Mouse (Mus musculus): ENCODE data around the gene Glis2. TPM values are rescaled to one million over a fixed set of nuclear protein-coding genes. Genes with fewer than 3 reads are reported as not detected.

Gene Glis2
- polyA plus RNA-seq, 1 experiment from 2014 or later, result 22.3 TPM

DNA sequence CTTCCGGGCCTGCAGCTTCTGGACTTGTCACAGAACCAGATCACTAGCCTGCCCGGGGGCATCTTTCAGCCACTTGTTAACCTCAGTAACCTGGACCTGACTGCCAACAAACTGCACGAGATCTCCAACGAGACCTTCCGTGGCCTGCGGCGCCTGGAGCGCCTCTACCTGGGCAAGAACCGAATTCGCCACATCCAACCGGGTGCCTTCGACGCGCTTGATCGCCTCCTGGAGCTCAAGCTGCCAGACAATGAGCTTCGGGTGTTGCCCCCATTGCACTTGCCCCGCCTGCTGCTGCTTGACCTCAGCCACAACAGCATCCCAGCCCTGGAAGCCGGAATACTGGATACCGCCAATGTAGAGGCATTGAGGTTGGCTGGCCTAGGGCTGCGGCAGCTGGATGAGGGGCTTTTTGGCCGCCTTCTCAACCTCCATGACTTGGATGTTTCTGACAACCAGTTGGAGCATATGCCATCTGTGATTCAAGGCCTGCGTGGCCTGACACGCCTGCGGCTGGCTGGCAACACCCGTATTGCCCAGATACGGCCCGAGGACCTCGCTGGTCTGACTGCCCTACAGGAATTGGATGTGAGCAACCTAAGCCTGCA, 54.0 kb downstream of the Glis2 start:
- DNase-seq (ENCODE audit: low spot score), result peak; percentile 9
- peak overlapping the region; percentile 68 for H3K27ac ChIP-seq (replicated peaks)
- no peak overlapping the region for H3K4me3 ChIP-seq
- 86% methylated on average over 28 of the region's 28 CpGs for WGBS
- no peaks in the 10 kb centered on the region for H3K27me3 ChIP-seq (replicated peaks; ENCODE audit: low read depth, poor library complexity, severe bottlenecking)
- H3K4me1 ChIP-seq, result peaks cover 100% of the 10 kb centered on the region
- peaks cover 87% of the 10 kb centered on the region for H3K36me3 ChIP-seq (replicated peaks)
- no peaks in the 10 kb centered on the region for H3K9me3 ChIP-seq

DNA sequence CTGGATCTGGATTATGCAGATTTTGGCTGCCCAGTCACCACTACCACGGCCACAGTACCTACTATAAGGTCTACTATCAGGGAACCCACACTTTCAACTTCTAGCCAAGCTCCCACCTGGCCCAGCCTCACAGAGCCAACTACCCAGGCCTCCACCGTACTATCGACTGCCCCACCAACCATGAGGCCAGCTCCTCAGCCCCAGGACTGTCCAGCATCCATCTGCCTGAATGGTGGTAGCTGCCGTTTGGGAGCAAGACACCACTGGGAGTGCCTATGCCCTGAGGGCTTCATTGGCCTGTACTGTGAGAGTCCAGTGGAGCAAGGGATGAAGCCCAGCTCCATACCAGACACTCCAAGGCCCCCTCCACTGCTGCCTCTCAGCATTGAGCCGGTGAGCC, 54.7 kb downstream of the Glis2 start:
- peak; percentile 7 for DNase-seq (ENCODE audit: low spot score)
- Histone ChIP-seq H3K4me3 (no peak overlapping the region), H3K9me3 (no peaks in the 10 kb centered on the region), H3K4me1 (peaks cover 100% of the 10 kb centered on the region), H3K27ac (replicated peaks) (peak overlapping the region; percentile 89), H3K36me3 (replicated peaks) (peaks cover 85% of the 10 kb centered on the region), H3K27me3 (replicated peaks; ENCODE audit: low read depth, poor library complexity, severe bottlenecking) (no peaks in the 10 kb centered on the region)
- 82% methylated on average over 5 of the region's 5 CpGs for WGBS

- H3K27ac ChIP-seq (replicated peaks), result peak overlapping the region; percentile 89
- H3K4me1 ChIP-seq, result peaks cover 100% of the 10 kb centered on the region
- no peaks in the 10 kb centered on the region for H3K9me3 ChIP-seq
- H3K27me3 ChIP-seq (replicated peaks; ENCODE audit: low read depth, poor library complexity, severe bottlenecking), result no peaks in the 10 kb centered on the region
- 89% methylated on average over 11 of the region's 11 CpGs for WGBS
- H3K36me3 ChIP-seq (replicated peaks), result peaks cover 89% of the 10 kb centered on the region
- DNase-seq (ENCODE audit: low spot score), result no peak
- no peak overlapping the region for H3K4me3 ChIP-seq
Observed at GRCm38 (mm10) chr16:4649692-4650091, 55.2 kb downstream of the Glis2 start.

GRCm38 (mm10) chr16:4650161-4650560, 55.6 kb downstream of the Glis2 start:
- 90% methylated on average over 3 of the region's 3 CpGs for WGBS
- Histone ChIP-seq H3K9me3 (no peaks in the 10 kb centered on the region), H3K4me3 (no peak overlapping the region), H3K27ac (replicated peaks) (peak overlapping the region; percentile 89), H3K4me1 (peaks cover 100% of the 10 kb centered on the region), H3K36me3 (replicated peaks) (peaks cover 93% of the 10 kb centered on the region), H3K27me3 (replicated peaks; ENCODE audit: low read depth, poor library complexity, severe bottlenecking) (no peaks in the 10 kb centered on the region)
- DNase-seq (ENCODE audit: low spot score), result peak; percentile 7

- Histone ChIP-seq H3K4me1 (peaks cover 100% of the 10 kb centered on the region), H3K9me3 (no peaks in the 10 kb centered on the region), H3K27me3 (replicated peaks; ENCODE audit: low read depth, poor library complexity, severe bottlenecking) (no peaks in the 10 kb centered on the region), H3K36me3 (replicated peaks) (peaks cover 90% of the 10 kb centered on the region), H3K27ac (replicated peaks) (peak overlapping the region; percentile 89), H3K4me3 (no peak overlapping the region; the same call in 1 of the 2 replicates)
- no peak for DNase-seq (ENCODE audit: low spot score)
- WGBS, result 82% methylated on average over 1 of the region's 1 CpGs
Observed at GRCm38 (mm10) chr16:4651081-4651480, 56.6 kb downstream of the Glis2 start.

GRCm38 (mm10) chr16:4651624-4652023, 57.1 kb downstream of the Glis2 start:
- WGBS, result 38% methylated on average over 7 of the region's 7 CpGs
- no peaks in the 10 kb centered on the region for H3K9me3 ChIP-seq
- H3K27ac ChIP-seq (replicated peaks), result peak overlapping the region; percentile 89
- H3K36me3 ChIP-seq (replicated peaks), result peaks cover 85% of the 10 kb centered on the region
- no peaks in the 10 kb centered on the region for H3K27me3 ChIP-seq (replicated peaks; ENCODE audit: low read depth, poor library complexity, severe bottlenecking)
- peak overlapping the region; percentile 4; the same call in 1 of the 2 replicates for H3K4me3 ChIP-seq
- DNase-seq (ENCODE audit: low spot score), result peak; percentile 92
- H3K4me1 ChIP-seq, result peaks cover 100% of the 10 kb centered on the region

- 56% methylated on average over 4 of the region's 4 CpGs for WGBS
- Histone ChIP-seq H3K27ac (replicated peaks) (peak overlapping the region; percentile 89), H3K27me3 (replicated peaks; ENCODE audit: low read depth, poor library complexity, severe bottlenecking) (no peaks in the 10 kb centered on the region), H3K9me3 (no peaks in the 10 kb centered on the region), H3K4me3 (peak overlapping the region; percentile 16; the same call in 1 of the 2 replicates), H3K4me1 (peaks cover 100% of the 10 kb centered on the region), H3K36me3 (replicated peaks) (peaks cover 76% of the 10 kb centered on the region)
- DNase-seq (ENCODE audit: low spot score), result peak; percentile 65
Observed at GRCm38 (mm10) chr16:4652707-4653416, 58.3 kb downstream of the Glis2 start.

GRCm38 (mm10) chr16:4654706-4655105, 60.2 kb downstream of the Glis2 start:
- H3K27me3 ChIP-seq (replicated peaks; ENCODE audit: low read depth, poor library complexity, severe bottlenecking), result no peaks in the 10 kb centered on the region
- no peaks in the 10 kb centered on the region for H3K9me3 ChIP-seq
- no peak overlapping the region for H3K4me3 ChIP-seq
- H3K4me1 ChIP-seq, result peaks cover 97% of the 10 kb centered on the region
- 84% methylated on average over 10 of the region's 10 CpGs for WGBS
- H3K36me3 ChIP-seq (replicated peaks), result peaks cover 57% of the 10 kb centered on the region
- peak overlapping the region; percentile 89 for H3K27ac ChIP-seq (replicated peaks)
- no peak for DNase-seq (ENCODE audit: low spot score)

DNA sequence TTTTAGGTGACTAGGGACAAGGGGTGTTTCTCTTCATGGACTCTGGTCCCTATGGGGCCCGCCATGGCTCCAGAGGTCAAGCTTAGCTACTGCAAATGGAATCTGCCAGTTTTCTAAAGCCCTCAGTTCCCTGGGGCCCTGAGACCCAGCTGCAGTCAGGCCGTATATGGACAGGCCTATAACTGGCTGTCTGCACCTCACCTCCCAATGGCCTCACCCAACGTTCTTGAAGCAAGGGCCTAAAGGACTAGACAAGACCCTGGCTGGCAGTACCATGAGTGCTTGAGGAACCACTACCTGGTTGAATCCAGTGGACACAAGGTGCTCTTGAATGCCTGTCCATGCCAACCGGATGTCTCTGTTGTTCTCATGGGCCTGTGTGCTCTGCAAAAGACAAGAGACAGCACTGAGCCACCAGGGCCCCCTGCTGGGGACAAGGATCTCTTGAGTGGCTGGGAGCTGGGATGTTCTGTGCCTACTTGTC, 60.8 kb downstream of the Glis2 start:
- DNase-seq (ENCODE audit: low spot score), result peak; percentile 34
- H3K4me1 ChIP-seq, result peaks cover 94% of the 10 kb centered on the region
- peak overlapping the region; percentile 89 for H3K27ac ChIP-seq (replicated peaks)
- WGBS, result 60% methylated on average over 4 of the region's 4 CpGs
- H3K27me3 ChIP-seq (replicated peaks; ENCODE audit: low read depth, poor library complexity, severe bottlenecking), result no peaks in the 10 kb centered on the region
- H3K9me3 ChIP-seq, result no peaks in the 10 kb centered on the region
- H3K36me3 ChIP-seq (replicated peaks), result peaks cover 51% of the 10 kb centered on the region
- no peak overlapping the region for H3K4me3 ChIP-seq

- Histone ChIP-seq H3K36me3 (replicated peaks) (peaks cover 51% of the 10 kb centered on the region), H3K9me3 (no peaks in the 10 kb centered on the region), H3K4me3 (no peak overlapping the region), H3K27ac (replicated peaks) (peak overlapping the region; percentile 89), H3K4me1 (peaks cover 87% of the 10 kb centered on the region), H3K27me3 (replicated peaks; ENCODE audit: low read depth, poor library complexity, severe bottlenecking) (no peaks in the 10 kb centered on the region)
- WGBS, result 29% methylated on average over 11 of the region's 11 CpGs
- peak; percentile 59 for DNase-seq (ENCODE audit: low spot score)
Observed at GRCm38 (mm10) chr16:4655764-4656570, 61.5 kb downstream of the Glis2 start.

- Histone ChIP-seq H3K4me1 (peaks cover 87% of the 10 kb centered on the region), H3K36me3 (replicated peaks) (peaks cover 51% of the 10 kb centered on the region), H3K27ac (replicated peaks) (peak overlapping the region; percentile 89), H3K27me3 (replicated peaks; ENCODE audit: low read depth, poor library complexity, severe bottlenecking) (no peaks in the 10 kb centered on the region), H3K9me3 (no peaks in the 10 kb centered on the region), H3K4me3 (no peak overlapping the region)
- no peak for DNase-seq (ENCODE audit: low spot score)
- 63% methylated on average over 9 of the region's 9 CpGs for WGBS
Observed at GRCm38 (mm10) chr16:4656571-4657081, 62.1 kb downstream of the Glis2 start.

- Histone ChIP-seq H3K4me1 (peaks cover 68% of the 10 kb centered on the region), H3K9me3 (no peaks in the 10 kb centered on the region), H3K27me3 (replicated peaks; ENCODE audit: low read depth, poor library complexity, severe bottlenecking) (no peaks in the 10 kb centered on the region), H3K4me3 (peak overlapping the region; percentile 42), H3K36me3 (replicated peaks) (peaks cover 44% of the 10 kb centered on the region), H3K27ac (replicated peaks) (peak overlapping the region; percentile 94)
- peak; percentile 94 for DNase-seq (ENCODE audit: low spot score)
- 15% methylated on average over 11 of the region's 11 CpGs for WGBS
Observed at GRCm38 (mm10) chr16:4658781-4659245, 64.3 kb downstream of the Glis2 start.

Data from embryonic facial prominence, embryonic 10.5 days (tissue).